Mouse (Mus musculus): ENCODE results near the gene Batf3. TPM values are rescaled to one million over a fixed set of nuclear protein-coding genes. Genes with fewer than 3 reads are reported as not detected.

Gene Batf3
- polyA plus RNA-seq (2011; ENCODE audit: insufficient read depth, insufficient read length, low replicate concordance, missing spikeins): 2.9 and 3.8 TPM in 2 replicates

- Histone ChIP-seq H3K27ac (ENCODE audit: control insufficient read depth, insufficient read depth, low read depth, low read length, poor library complexity) (no peak within 1 kb of the TSS), H3K4me1 (ENCODE audit: control insufficient read depth, insufficient read depth, low read length) (no peaks in the 10 kb centered on the region), H3K4me3 (replicated peaks; ENCODE audit: control insufficient read depth, low read depth, low read length) (peak within 1 kb of the TSS; percentile 36)
- TF ChIP-seq CTCF (IDR thresholded peaks at IDR 0.05; ENCODE audit: control insufficient read depth, insufficient read depth, low read length): peak; percentile 27; the same call in 1 of the 2 replicates
- no peak for TF ChIP-seq POLR2A (IDR thresholded peaks at IDR 0.05; ENCODE audit: borderline replicate concordance, control insufficient read depth, low read depth, low read length)
- WGBS: 1% methylated on average over 88 of the region's 95 CpGs
Observed at GRCm38 (mm10) chr1:191097802-191098747, at the start of gene Batf3. Gene Batf3, plus strand, starts transcription at chr1:191097847.

DNA sequence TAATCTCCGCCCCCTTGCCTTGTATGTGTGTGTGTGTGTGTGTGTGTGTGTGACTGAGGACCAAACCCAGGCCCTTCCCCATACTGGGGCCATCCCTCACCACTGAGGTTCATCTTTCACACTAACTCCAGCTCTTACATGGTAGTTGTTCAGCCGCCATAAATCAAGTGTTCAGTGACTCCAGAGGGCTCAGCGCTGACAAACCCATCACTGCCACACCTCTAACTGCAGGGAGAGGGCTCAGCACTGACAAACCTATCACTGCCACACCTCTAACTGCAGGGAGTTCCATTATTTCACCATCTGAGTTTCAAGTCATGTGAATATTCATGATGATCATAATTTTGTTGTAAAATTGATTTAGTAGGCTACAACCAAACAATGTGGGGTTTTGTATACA lies 44.1 kb upstream of the Batf3 start:
- 78% methylated on average over 3 of the region's 3 CpGs for WGBS
- no peaks in the 10 kb centered on the region; the same call in 1 of the 2 replicates for H3K4me1 ChIP-seq (ENCODE audit: control insufficient read depth, insufficient read depth, low read length)
- no peak overlapping the region for H3K27ac ChIP-seq (ENCODE audit: control insufficient read depth, insufficient read depth, low read depth, low read length, poor library complexity)
- TF ChIP-seq CTCF (IDR thresholded peaks at IDR 0.05; ENCODE audit: control insufficient read depth, insufficient read depth, low read length) (no peak), POLR2A (IDR thresholded peaks at IDR 0.05; ENCODE audit: borderline replicate concordance, control insufficient read depth, low read depth, low read length) (no peak)
- H3K4me3 ChIP-seq (replicated peaks; ENCODE audit: control insufficient read depth, low read depth, low read length): no peak overlapping the region

DNA sequence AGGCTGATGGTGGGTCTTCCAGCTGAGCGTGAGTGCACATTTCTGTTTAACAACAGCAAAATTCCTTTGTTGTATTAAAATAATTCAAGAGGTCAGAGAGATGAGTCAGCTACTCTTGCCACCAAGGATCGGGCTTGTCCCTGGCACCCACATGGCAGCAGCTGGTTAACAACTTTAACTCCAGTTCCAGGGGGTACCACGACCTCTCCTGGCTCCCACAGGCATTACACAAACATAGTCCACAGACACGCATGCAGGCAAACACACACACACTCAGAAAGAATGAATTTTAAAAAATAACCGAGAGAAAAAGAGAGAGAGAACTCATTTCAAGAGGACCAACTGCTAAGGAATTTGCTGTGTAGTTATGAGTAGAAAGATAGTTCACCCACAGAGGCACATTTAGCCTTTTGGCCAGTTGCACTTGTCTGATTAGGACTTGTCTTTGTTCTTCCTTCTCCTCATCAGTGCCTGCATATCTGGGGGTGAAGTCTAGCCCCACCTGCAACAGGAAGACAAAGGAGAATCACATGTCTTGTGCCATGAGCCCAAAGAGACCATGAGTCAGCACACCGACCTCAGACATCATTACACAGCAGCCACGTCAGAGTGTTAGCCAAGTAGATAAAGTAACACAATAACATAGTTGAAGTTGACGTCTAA lies 42.6 kb upstream of the Batf3 start:
- H3K4me3 ChIP-seq (replicated peaks; ENCODE audit: control insufficient read depth, low read depth, low read length): no peak overlapping the region
- TF ChIP-seq POLR2A (IDR thresholded peaks at IDR 0.05; ENCODE audit: borderline replicate concordance, control insufficient read depth, low read depth, low read length) (no peak), CTCF (IDR thresholded peaks at IDR 0.05; ENCODE audit: control insufficient read depth, insufficient read depth, low read length) (peak; percentile 10; the same call in 1 of the 2 replicates)
- no peaks in the 10 kb centered on the region; the same call in 1 of the 2 replicates for H3K4me1 ChIP-seq (ENCODE audit: control insufficient read depth, insufficient read depth, low read length)
- 53% methylated on average over 8 of the region's 8 CpGs for WGBS
- no peak overlapping the region for H3K27ac ChIP-seq (ENCODE audit: control insufficient read depth, insufficient read depth, low read depth, low read length, poor library complexity)

- no peaks in the 10 kb centered on the region; the same call in 1 of the 2 replicates for H3K4me1 ChIP-seq (ENCODE audit: control insufficient read depth, insufficient read depth, low read length)
- TF ChIP-seq CTCF (IDR thresholded peaks at IDR 0.05; ENCODE audit: control insufficient read depth, insufficient read depth, low read length) (no peak), POLR2A (IDR thresholded peaks at IDR 0.05; ENCODE audit: borderline replicate concordance, control insufficient read depth, low read depth, low read length) (no peak)
- H3K4me3 ChIP-seq (replicated peaks; ENCODE audit: control insufficient read depth, low read depth, low read length): no peak overlapping the region
- H3K27ac ChIP-seq (ENCODE audit: control insufficient read depth, insufficient read depth, low read depth, low read length, poor library complexity): no peak overlapping the region
- 72% methylated on average over 2 of the region's 2 CpGs for WGBS
Observed at GRCm38 (mm10) chr1:191055533-191055873, 42.1 kb upstream of the Batf3 start.

- no peak for TF ChIP-seq POLR2A (IDR thresholded peaks at IDR 0.05; ENCODE audit: borderline replicate concordance, control insufficient read depth, low read depth, low read length)
- TF ChIP-seq CTCF (IDR thresholded peaks at IDR 0.05; ENCODE audit: control insufficient read depth, insufficient read depth, low read length): no peak
- Histone ChIP-seq H3K4me3 (replicated peaks; ENCODE audit: control insufficient read depth, low read depth, low read length) (no peak overlapping the region), H3K4me1 (ENCODE audit: control insufficient read depth, insufficient read depth, low read length) (no peaks in the 10 kb centered on the region; the same call in 1 of the 2 replicates), H3K27ac (ENCODE audit: control insufficient read depth, insufficient read depth, low read depth, low read length, poor library complexity) (no peak overlapping the region)
- 66% methylated on average over 3 of the region's 3 CpGs for WGBS
Observed at GRCm38 (mm10) chr1:191057461-191057860, 40.2 kb upstream of the Batf3 start.

GRCm38 (mm10) chr1:191062241-191062780 lies 35.3 kb upstream of the Batf3 start:
- Histone ChIP-seq H3K4me3 (replicated peaks; ENCODE audit: control insufficient read depth, low read depth, low read length) (peak overlapping the region; percentile 96), H3K27ac (ENCODE audit: control insufficient read depth, insufficient read depth, low read depth, low read length, poor library complexity) (peak overlapping the region; percentile 58), H3K4me1 (ENCODE audit: control insufficient read depth, insufficient read depth, low read length) (peaks cover 1% of the 10 kb centered on the region; the same call in 1 of the 2 replicates)
- TF ChIP-seq POLR2A (IDR thresholded peaks at IDR 0.05; ENCODE audit: borderline replicate concordance, control insufficient read depth, low read depth, low read length) (no peak), CTCF (IDR thresholded peaks at IDR 0.05; ENCODE audit: control insufficient read depth, insufficient read depth, low read length) (no peak)
- WGBS: 3% methylated on average over 15 of the region's 15 CpGs

- Histone ChIP-seq H3K27ac (ENCODE audit: control insufficient read depth, insufficient read depth, low read depth, low read length, poor library complexity) (peak within 1 kb of the TSS; percentile 58), H3K4me1 (ENCODE audit: control insufficient read depth, insufficient read depth, low read length) (peaks cover 1% of the 10 kb centered on the region; the same call in 1 of the 2 replicates), H3K4me3 (replicated peaks; ENCODE audit: control insufficient read depth, low read depth, low read length) (peak within 1 kb of the TSS; percentile 96)
- under 1% methylated on average over 56 of the region's 56 CpGs for WGBS
- TF ChIP-seq POLR2A (IDR thresholded peaks at IDR 0.05; ENCODE audit: borderline replicate concordance, control insufficient read depth, low read depth, low read length): peak; percentile 53; the same call in 1 of the 2 replicates
- TF ChIP-seq CTCF (IDR thresholded peaks at IDR 0.05; ENCODE audit: control insufficient read depth, insufficient read depth, low read length): no peak; the same call in 1 of the 2 replicates
Observed at GRCm38 (mm10) chr1:191062781-191063485, 34.7 kb upstream of the Batf3 start, which contains the start of the genes Tatdn3 and Nsl1. Gene Tatdn3, minus strand, starts transcription at chr1:191062932. Gene Nsl1, plus strand, starts transcription at chr1:191063012.
